Mouse (Mus musculus) embryonic facial prominence, embryonic 14.5 days (tissue): Measurements from ENCODE around the gene Crygs. TPM values are rescaled to one million over a fixed set of nuclear protein-coding genes. Genes with fewer than 3 reads are reported as not detected.
A peak's percentile ranks its signal among the peaks of the same experiment; 100 is the strongest.
"Not testable (repeated sequence)": the region's sequence is repeated elsewhere in the genome, so short reads cannot be mapped to it uniquely, and the experiment has no call there.

Experiments used
- ATAC-seq: fragments of 200-750 bp; cut with Nextera tagmentation; 2 replicates; pipeline ENCODE4 v1.8.0; 2017; ENCODE audit warnings: low read depth, moderate number of reproducible peaks, moderate TSS enrichment
- DNase-seq: peaks from one replicate; pipeline ENCODE4 v3.0.0-alpha.2; 2015; ENCODE audit warnings: low spot score
- H3K27ac ChIP-seq: fragments of 300-500 bp; sonication (generic); replicated peaks from 2 replicates; pipeline ENCODE4 v1.5.1; 2014; ENCODE audit warnings: low read depth, mild to moderate bottlenecking, low read length, moderate library complexity
- H3K27me3 ChIP-seq: fragments of 300-500 bp; sonication (generic); replicated peaks from 2 replicates; pipeline ENCODE4 v1.6.1; 2014; ENCODE audit warnings: low read length; ENCODE audit not compliant: control insufficient read depth, insufficient read depth
- H3K36me3 ChIP-seq: fragments of 300-500 bp; sonication (generic); 2 replicates; pipeline ENCODE4 v1.6.1; 2014; ENCODE audit warnings: low read length, mixed read lengths; ENCODE audit not compliant: control insufficient read depth, insufficient read depth
- H3K4me1 ChIP-seq: fragments of 300-500 bp; sonication (generic); 2 replicates; pipeline ENCODE4 v1.6.1; 2014; ENCODE audit warnings: antibody characterized with exemption, low read length; ENCODE audit not compliant: control insufficient read depth, insufficient read depth
- H3K4me2 ChIP-seq: fragments of 300-500 bp; sonication (generic); 2 replicates; pipeline ENCODE4 v1.6.1; 2014; ENCODE audit warnings: low read depth, mild to moderate bottlenecking, low read length, moderate library complexity, mixed read lengths
- H3K4me3 ChIP-seq: fragments of 300-500 bp; sonication (generic); 2 replicates; pipeline ENCODE4 v1.5.1; 2014; ENCODE audit warnings: low read depth, mild to moderate bottlenecking, low read length
- H3K9ac ChIP-seq: fragments of 300-500 bp; sonication (generic); 2 replicates; pipeline ENCODE4 v1.6.1; 2014; ENCODE audit warnings: low read depth, mild to moderate bottlenecking, low read length, moderate library complexity, mixed read lengths
- H3K9me3 ChIP-seq: fragments of 300-500 bp; sonication (generic); 2 replicates; pipeline ENCODE4 v1.6.1; 2016; ENCODE audit warnings: low read length; ENCODE audit not compliant: control insufficient read depth
- WGBS: fragments of 180-500 bp; shearing (Covaris S2); extraction: QIAGEN DNeasy Blood & Tissue Kit; methylation state at CpG from one replicate; pipeline ENCODE4 v1.1.7; 2014; 5-methylcytosine and 5-hydroxymethylcytosine counted together
- polyA plus RNA-seq: library from polyadenylated mRNA; unstranded; fragments of >200 nt; fragmentation: Nextera tagmentation; extraction: Ambion mirVana; gene quantifications from 2 replicates; pipeline ENCODE4 v1.2.1, GENCODE M21; 2014

Gene Crygs
- polyA plus RNA-seq, 1 experiment from 2014 or later = not detected

DNA sequence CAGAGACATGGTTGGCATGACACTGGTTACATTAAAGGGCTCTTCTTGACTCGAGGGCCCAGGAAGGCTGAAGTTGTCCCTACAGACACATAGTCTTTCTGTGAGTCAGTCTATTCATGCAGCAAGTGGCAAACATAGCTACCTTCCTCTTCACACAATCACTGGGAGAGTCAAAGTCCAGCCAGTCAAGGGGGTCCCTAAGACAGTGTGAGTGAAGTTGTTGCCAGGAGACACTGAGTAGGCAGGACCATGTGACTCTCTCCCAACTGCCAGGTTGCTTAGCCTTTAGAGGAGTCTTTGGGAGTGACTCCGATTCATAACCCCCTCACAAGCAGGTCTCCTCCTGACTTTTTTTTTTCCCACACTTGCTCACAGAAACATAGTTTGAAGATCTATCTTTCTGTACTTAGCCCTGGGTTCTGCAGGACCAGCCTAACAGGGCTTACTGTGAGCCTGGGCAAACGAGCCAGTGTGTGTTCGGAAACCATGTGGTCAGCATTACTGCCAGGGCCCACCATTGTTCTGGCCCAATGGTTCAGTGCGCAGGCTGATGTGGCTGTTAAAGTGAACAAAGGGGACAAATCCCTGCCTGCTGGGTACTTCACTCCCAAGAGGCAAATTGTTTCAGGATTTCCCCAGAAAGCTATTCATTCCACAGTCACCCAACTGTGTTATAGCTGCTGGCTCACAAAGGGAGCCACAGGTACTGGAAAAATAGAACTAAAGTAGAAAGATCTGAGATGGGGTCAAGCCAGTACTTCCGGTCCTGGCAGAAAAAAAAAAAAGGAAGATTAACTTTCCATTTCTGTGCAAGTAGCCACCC is 11.1 kb downstream of the Crygs start:
- no peak overlapping the region for H3K9ac ChIP-seq
- 48% methylated on average over 6 of the region's 6 CpGs for WGBS
- H3K27me3 ChIP-seq = no peaks in the 10 kb centered on the region
- H3K27ac ChIP-seq = no peak overlapping the region
- no peaks in the 10 kb centered on the region for H3K4me1 ChIP-seq
- H3K9me3 ChIP-seq = no peaks in the 10 kb centered on the region
- H3K36me3 ChIP-seq = no peaks in the 10 kb centered on the region
- peak; percentile 47; the same call in 1 of the 2 replicates for ATAC-seq
- H3K4me3 ChIP-seq = no peak overlapping the region
- DNase-seq = no peak
- H3K4me2 ChIP-seq = no peak overlapping the region

DNA sequence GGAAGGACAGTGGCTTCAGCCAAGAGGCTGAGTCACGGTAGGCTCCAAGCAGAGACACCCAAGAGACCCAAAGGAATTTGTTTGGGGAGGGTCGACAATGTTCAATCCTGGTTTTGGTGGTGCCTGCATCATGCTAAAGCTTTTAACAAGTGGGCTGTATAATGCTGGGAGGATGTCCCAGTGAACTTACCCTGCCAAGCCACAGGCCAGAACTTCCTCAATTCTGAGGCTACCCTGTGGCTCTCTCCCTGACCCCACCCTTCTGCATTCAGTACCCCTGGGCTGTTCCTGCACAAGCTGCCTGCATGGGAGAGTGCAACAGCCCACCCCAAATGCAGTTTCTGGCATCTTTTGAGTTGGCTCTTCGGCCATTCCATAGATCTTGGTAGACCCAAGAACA is 12.9 kb downstream of the Crygs start:
- no peaks in the 10 kb centered on the region for H3K36me3 ChIP-seq
- no peaks in the 10 kb centered on the region for H3K9me3 ChIP-seq
- H3K4me3 ChIP-seq = no peak overlapping the region
- ATAC-seq (no peak), DNase-seq (no peak)
- H3K27ac ChIP-seq = no peak overlapping the region
- no peak overlapping the region for H3K4me2 ChIP-seq
- no peaks in the 10 kb centered on the region for H3K27me3 ChIP-seq
- H3K9ac ChIP-seq = no peak overlapping the region
- no peaks in the 10 kb centered on the region for H3K4me1 ChIP-seq
- WGBS = 64% methylated on average over 3 of the region's 3 CpGs

DNA sequence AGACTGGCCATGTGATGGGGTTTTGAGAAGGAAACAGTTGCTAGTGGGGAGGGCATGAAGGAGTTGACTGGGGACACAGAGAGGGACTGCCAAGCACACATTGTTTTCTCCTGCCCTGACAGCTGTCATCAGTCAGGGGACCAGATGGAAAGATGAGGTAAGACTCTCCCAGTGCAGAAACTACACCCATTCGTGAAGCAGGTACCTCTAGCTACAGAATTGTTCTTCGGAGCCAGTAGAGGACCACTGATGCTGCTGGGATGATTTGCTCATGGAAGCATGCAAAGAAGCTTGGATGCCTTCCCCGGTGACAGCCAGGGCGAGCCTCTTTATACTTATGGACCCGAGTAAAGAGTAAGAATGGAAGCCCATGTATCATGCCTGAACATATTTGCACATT is 13.9 kb downstream of the Crygs start:
- no peak overlapping the region for H3K4me3 ChIP-seq

DNA sequence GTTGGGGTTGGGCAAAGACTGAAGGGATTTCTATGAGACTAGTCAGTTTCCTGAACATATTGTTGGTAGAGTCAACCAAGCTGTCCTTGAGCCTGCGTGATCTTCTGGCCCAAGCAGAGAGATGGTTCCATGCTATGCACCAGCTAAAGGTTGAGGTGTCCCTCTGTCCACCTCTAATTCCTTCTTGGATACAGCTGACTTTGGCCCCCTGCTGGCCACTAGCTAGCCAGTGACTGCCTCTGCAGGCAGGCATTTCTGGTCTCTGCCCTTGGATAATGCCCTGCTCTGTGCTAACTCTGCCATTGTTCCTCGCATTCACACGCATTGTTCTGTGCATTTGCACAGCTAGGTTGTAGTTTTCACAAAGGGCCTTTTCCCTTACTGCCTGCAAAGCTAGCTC is 15.9 kb downstream of the Crygs start:
- Histone ChIP-seq H3K27ac (no peak overlapping the region), H3K4me2 (no peak overlapping the region), H3K4me3 (no peak overlapping the region), H3K9me3 (no peaks in the 10 kb centered on the region), H3K4me1 (no peaks in the 10 kb centered on the region), H3K27me3 (no peaks in the 10 kb centered on the region), H3K9ac (no peak overlapping the region), H3K36me3 (no peaks in the 10 kb centered on the region)
- no peak for DNase-seq
- WGBS = 86% methylated on average over 3 of the region's 3 CpGs
- ATAC-seq = no peak

More for the DNA sequence above, 13.9 kb downstream of the Crygs start:
- Histone ChIP-seq H3K4me1 (no peaks in the 10 kb centered on the region), H3K27me3 (no peaks in the 10 kb centered on the region), H3K9ac (no peak overlapping the region), H3K36me3 (no peaks in the 10 kb centered on the region), H3K9me3 (no peaks in the 10 kb centered on the region), H3K27ac (no peak overlapping the region), H3K4me2 (no peak overlapping the region)
- ATAC-seq (no peak), DNase-seq (no peak)
- 76% methylated on average over 5 of the region's 5 CpGs for WGBS

DNA sequence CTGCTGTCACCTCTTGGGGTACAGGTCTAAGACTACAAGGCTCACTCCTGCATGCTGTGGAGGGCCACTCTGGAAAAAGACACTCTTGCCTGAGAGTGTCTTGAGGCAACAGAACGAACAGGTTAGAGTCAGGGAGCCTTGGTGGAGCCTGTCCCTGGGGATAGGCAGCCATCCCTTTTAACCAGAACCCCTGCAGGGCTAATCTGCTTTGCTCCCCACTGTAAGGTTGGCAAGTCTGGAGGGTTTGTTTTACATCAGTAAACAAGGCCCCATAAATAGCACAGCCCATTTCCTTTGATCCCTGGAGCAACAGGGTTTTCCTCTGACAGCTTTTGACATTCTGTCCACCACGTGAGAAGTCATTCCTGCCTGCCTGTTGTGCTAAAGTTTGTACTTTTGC is 20.1 kb downstream of the Crygs start:
- Histone ChIP-seq H3K4me1 (no peaks in the 10 kb centered on the region), H3K4me2 (no peak overlapping the region), H3K27me3 (no peaks in the 10 kb centered on the region), H3K27ac (no peak overlapping the region), H3K4me3 (no peak overlapping the region), H3K9ac (no peak overlapping the region), H3K36me3 (no peaks in the 10 kb centered on the region), H3K9me3 (no peaks in the 10 kb centered on the region)
- WGBS = 32% methylated on average over 2 of the region's 2 CpGs
- ATAC-seq (no peak), DNase-seq (no peak)

DNA sequence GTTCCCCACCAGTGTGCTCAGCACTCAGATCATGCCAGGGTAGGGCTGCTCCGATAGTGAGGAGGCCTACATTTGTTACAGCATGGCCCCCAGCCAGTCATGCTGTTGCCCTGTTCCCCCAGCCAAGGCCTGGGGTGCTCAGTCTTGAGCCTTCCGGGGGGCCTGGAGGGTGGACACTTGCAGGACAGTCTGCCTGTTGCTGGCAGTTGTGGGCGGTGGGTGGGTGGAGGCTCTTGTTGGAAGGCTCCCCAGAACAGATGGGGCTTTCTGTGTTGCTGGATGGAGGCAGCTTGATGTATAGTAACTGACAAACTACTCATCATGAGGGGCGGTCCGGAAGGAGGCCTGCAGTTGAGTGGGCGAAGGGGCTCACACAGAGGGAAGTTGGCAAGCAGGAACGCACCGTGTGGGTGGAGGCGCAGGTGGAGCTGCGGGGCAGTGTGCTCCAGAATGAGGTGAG is 21.4 kb downstream of the Crygs start:
- no peak overlapping the region for H3K27ac ChIP-seq
- H3K36me3 ChIP-seq = no peaks in the 10 kb centered on the region
- DNase-seq = no peak
- ATAC-seq = peak; percentile 22; the same call in 1 of the 2 replicates
- WGBS = 59% methylated on average over 10 of the region's 10 CpGs
- no peak overlapping the region for H3K9ac ChIP-seq
- no peaks in the 10 kb centered on the region for H3K27me3 ChIP-seq
- H3K4me1 ChIP-seq = no peaks in the 10 kb centered on the region
- no peaks in the 10 kb centered on the region for H3K9me3 ChIP-seq
- H3K4me2 ChIP-seq = no peak overlapping the region
- H3K4me3 ChIP-seq = no peak overlapping the region

DNA sequence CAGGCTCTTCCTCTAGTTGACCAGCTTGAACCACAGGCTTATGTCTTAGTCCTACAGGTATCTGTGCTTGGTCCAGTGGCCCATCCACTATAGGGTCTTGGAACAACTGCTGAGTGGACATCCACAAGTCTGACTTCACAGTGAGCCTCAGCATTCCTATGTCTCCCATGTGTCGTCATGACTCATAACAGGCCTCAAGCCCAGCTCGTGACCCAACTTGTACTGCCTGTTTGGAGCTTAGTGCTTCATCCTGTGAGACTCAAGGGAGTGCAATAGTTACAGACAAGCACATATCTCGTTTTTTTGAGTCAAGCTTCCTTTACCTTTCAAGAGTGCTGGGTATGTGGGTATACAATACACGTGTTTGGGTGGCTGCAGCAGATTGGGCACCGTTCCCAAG is 28.7 kb downstream of the Crygs start:
- Histone ChIP-seq H3K4me2 (no peak overlapping the region), H3K9ac (no peak overlapping the region), H3K4me3 (no peak overlapping the region), H3K36me3 (no peaks in the 10 kb centered on the region), H3K9me3 (no peaks in the 10 kb centered on the region), H3K4me1 (no peaks in the 10 kb centered on the region), H3K27ac (no peak overlapping the region), H3K27me3 (no peaks in the 10 kb centered on the region)
- ATAC-seq = no peak
- WGBS = 86% methylated on average over 5 of the region's 5 CpGs
- no peak for DNase-seq

DNA sequence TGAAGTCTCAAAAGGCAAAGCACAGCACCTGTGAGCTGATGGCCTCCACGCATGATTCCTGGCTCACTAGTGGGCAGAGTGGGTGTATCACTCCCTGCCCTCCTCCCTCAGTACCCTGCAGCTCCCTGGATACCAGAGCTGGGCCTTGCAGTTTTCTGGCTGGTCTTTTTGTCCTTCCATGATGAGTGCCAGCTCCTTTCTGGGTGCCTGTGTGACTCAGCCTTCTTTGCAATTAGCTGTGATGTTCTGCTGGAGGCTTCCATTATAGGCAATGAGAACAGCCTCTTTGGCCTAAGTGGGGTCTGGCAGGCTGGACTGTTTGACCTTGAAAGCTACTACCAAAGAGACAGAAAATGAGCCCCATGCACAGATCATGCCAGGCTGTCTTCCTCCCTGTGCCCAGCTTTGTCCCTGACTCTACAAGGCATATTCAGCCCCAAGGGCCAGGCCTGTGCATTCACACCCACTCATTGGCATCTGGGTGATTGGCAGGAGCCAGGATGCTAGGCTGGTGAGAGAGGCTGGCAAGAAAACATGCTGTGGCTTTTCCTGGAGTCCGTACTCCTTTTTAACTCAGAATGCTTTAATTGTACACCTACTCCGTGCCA is 32.0 kb downstream of the Crygs start:
- no peaks in the 10 kb centered on the region for H3K9me3 ChIP-seq
- no peak overlapping the region for H3K9ac ChIP-seq
- no peak overlapping the region for H3K27ac ChIP-seq
- H3K4me2 ChIP-seq = no peak overlapping the region
- 85% methylated on average over 3 of the region's 3 CpGs for WGBS
- H3K4me3 ChIP-seq = no peak overlapping the region
- no peaks in the 10 kb centered on the region for H3K27me3 ChIP-seq
- H3K4me1 ChIP-seq = no peaks in the 10 kb centered on the region
- no peak for DNase-seq
- ATAC-seq = no peak
- H3K36me3 ChIP-seq = no peaks in the 10 kb centered on the region

DNA sequence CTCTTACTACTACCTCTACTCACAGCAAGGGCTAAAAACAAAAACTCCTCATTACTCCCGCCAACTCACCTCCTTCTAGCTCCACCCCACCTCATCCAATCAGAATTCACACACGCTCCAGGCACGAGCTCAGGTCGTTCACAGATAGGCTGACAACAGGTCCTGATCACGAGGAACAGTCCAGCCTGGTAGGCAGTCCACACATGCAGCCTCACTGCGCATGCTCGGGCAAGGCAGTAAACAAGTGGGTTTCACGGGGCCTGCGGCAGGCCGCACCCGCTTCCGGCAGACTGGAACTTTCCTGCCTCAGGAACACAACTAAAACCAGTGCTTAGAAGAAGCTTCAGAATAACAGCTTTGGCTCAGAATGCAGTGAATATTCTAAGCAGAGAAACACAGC is 33.1 kb downstream of the Crygs start:
- H3K9ac ChIP-seq, H3K27me3 ChIP-seq, H3K9me3 ChIP-seq, H3K4me1 ChIP-seq, H3K4me2 ChIP-seq, H3K36me3 ChIP-seq, H3K4me3 ChIP-seq, H3K27ac ChIP-seq, DNase-seq, ATAC-seq: not testable (repeated sequence)
- 88% methylated on average over 12 of the region's 12 CpGs for WGBS
